Mouse (Mus musculus) stomach, embryonic 14.5 days (tissue): ENCODE data around the gene Cic. TPM values are rescaled to one million over a fixed set of nuclear protein-coding genes. Genes with fewer than 3 reads are reported as not detected.

Experiments used
- ATAC-seq: fragments of 200-750 bp; cut with Nextera tagmentation; 2 replicates; pipeline ENCODE4 v1.8.0; 2017; ENCODE audit warnings: low read depth, moderate TSS enrichment; ENCODE audit not compliant: insufficient number of reproducible peaks, insufficient read depth, low FRiP score
- H3K27ac ChIP-seq: fragments of 300-500 bp; sonication (generic); 2 replicates; pipeline ENCODE4 v1.5.1; 2014; ENCODE audit warnings: mild to moderate bottlenecking, low read length, moderate library complexity, mixed read lengths
- H3K27me3 ChIP-seq: fragments of 300-500 bp; sonication (generic); 2 replicates; pipeline ENCODE4 v1.6.1; 2014; ENCODE audit warnings: low read length, control low read depth, mixed read lengths; ENCODE audit not compliant: control insufficient read depth, insufficient read depth
- H3K36me3 ChIP-seq: fragments of 300-500 bp; sonication (generic); 2 replicates; pipeline ENCODE4 v1.6.1; 2014; ENCODE audit warnings: mild to moderate bottlenecking, control low read depth, low read length, moderate library complexity, mixed read lengths; ENCODE audit not compliant: control insufficient read depth, insufficient read depth
- H3K4me1 ChIP-seq: fragments of 300-500 bp; sonication (generic); 2 replicates; pipeline ENCODE4 v1.6.1; 2014; ENCODE audit warnings: low read length, control low read depth, mixed read lengths; ENCODE audit not compliant: control insufficient read depth, insufficient read depth
- H3K4me2 ChIP-seq: fragments of 300-500 bp; sonication (generic); replicated peaks from 2 replicates; pipeline ENCODE4 v1.6.1; 2014; ENCODE audit warnings: low read depth, low read length, control low read depth
- H3K4me3 ChIP-seq: fragments of 300-500 bp; sonication (generic); 2 replicates; pipeline ENCODE4 v1.5.1; 2014; ENCODE audit warnings: low read depth, low read length, control low read depth
- H3K9ac ChIP-seq: fragments of 300-500 bp; sonication (generic); replicated peaks from 2 replicates; pipeline ENCODE4 v1.6.1; 2014; ENCODE audit warnings: low read depth, mild to moderate bottlenecking, control low read depth, low read length, moderate library complexity, mixed read lengths
- H3K9me3 ChIP-seq: fragments of 300-500 bp; sonication (generic); 2 replicates; pipeline ENCODE4 v1.6.1; 2016; ENCODE audit warnings: low read depth, low read length, control low read depth; ENCODE audit not compliant: control insufficient read depth
- WGBS: fragments of 180-500 bp; shearing (Covaris S2); extraction: QIAGEN DNeasy Blood & Tissue Kit; methylation state at CpG from one replicate; pipeline ENCODE4 v1.1.7; 2014; 5-methylcytosine and 5-hydroxymethylcytosine counted together
- polyA plus RNA-seq: library from polyadenylated mRNA; unstranded; fragments of >200 nt; fragmentation: Nextera tagmentation; extraction: Ambion mirVana; gene quantifications from 2 replicates; pipeline ENCODE4 v1.2.1, GENCODE M21; 2014

Gene Cic
- polyA plus RNA-seq, 1 experiment from 2014 or later, result 51.4 TPM

DNA sequence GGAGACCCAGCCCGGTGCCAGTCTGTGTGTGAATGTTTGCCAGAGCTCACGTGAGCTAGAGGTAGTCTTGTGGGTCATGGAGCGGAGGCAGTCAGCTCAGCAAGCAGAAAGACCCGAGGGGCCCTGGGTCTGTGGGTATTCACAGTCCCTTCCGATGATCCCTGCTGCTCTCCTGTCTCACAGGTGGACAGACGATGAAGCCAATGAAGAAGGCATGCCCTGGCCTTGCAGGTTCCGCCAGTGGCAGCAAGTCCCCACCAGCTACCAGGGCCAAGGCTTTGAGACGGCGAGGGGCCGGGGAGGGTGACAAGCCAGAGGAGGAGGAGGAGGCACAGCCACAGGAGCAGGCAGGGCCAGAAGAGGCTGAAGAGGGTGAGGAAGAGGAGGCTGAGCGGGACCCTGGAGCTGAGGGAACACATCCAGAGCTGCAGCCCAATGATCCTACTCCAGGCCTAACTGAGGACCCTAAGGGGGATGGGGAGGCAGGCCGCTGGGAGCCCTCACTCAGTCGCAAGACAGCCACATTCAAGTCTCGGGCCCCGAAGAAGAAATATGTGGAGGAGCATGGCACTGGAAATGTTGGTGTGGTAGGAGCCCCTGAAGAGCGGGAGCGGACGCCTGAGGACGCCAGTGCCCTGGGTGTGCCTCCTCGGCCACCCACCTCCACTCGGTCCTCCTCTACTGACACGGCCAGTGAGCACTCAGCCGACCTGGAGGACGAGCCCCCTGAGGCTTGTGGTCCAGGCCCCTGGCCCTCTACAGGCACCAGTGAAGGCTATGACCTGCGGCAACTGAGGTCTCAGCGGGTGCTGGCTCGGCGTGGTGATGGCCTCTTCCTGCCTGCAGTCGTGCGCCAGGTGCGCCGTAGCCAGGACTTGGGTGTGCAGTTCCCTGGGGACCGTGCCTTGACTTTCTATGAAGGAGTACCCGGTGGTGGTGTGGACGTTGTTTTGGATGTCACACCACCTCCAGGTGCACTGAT lies 3.4 kb downstream of the Cic start:
- 90% methylated on average over 35 of the region's 35 CpGs for WGBS
- Histone ChIP-seq H3K36me3 (peaks cover 17% of the 10 kb centered on the region), H3K9ac (no peak overlapping the region), H3K27me3 (no peaks in the 10 kb centered on the region), H3K9me3 (no peaks in the 10 kb centered on the region), H3K27ac (no peak overlapping the region), H3K4me1 (peaks cover 23% of the 10 kb centered on the region), H3K4me3 (no peak overlapping the region), H3K4me2 (no peak overlapping the region)
- ATAC-seq, result no peak

DNA sequence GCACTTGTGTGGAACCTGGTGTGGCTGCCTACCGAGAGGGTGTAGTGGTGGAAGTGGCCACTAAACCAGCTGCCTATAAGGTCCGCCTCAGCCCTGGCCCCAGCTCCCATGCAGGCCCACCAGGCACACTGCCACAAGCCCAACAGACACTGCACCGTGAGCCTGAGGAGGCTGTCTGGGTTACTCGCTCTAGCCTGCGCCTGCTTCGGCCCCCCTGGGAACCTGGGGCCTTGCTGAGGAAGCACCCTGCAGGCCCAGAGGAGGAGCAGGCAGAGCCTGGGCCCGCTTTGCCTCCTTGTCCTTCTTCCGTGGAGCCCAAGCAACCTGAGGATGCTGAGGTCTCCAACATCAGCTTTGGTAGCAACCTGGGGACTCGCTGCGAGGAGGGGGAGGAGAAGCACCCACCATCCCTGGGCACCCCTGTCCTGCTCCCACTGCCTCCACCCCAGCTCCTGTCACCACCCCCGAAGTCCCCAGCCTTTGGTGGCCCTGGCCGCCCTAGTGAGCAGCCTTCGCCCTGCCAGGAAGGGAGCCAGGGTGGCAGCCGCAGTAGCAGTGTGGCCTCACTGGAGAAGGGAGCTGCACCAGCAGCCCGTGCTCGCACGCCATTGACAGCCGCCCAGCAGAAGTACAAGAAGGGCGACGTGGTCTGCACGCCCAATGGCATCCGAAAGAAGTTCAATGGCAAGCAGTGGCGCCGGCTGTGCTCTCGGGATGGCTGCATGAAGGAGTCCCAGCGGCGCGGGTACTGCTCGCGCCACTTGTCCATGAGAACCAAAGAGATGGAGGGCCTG lies 4.3 kb downstream of the Cic start:
- Histone ChIP-seq H3K9me3 (no peaks in the 10 kb centered on the region), H3K4me2 (no peak overlapping the region), H3K9ac (no peak overlapping the region), H3K27me3 (no peaks in the 10 kb centered on the region), H3K4me3 (no peak overlapping the region), H3K4me1 (peaks cover 30% of the 10 kb centered on the region), H3K36me3 (peaks cover 17% of the 10 kb centered on the region), H3K27ac (no peak overlapping the region)
- no peak for ATAC-seq
- 87% methylated on average over 30 of the region's 30 CpGs for WGBS

DNA sequence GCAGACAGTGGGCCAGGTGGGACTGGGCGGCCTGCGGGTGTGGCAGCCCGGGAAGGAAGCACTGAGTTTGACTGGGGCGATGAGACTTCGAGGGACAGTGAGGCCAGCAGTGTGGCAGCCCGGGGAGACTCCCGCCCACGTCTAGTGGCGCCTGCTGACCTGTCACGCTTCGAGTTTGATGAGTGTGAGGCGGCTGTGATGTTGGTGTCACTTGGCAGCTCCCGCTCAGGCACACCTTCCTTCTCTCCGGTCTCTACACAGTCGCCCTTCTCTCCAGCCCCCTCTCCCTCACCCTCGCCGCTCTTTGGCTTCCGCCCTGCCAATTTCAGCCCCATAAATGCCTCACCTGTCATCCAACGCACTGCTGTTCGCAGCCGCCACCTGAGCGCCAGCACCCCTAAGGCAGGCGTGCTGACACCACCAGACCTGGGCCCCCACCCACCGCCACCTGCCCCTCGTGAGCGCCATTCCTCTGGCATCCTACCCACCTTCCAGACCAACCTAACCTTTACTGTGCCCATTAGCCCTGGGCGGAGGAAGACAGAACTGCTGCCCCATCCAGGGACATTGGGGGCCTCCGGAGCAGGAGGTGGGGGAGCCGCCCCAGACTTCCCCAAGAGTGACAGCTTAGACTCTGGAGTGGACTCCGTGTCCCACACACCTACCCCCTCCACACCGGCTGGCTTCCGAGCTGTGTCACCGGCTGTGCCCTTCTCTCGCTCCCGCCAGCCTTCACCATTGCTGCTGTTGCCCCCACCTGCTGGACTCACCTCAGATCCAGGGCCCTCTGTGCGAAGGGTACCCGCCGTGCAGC lies 5.1 kb downstream of the Cic start:
- H3K27ac ChIP-seq, result no peak overlapping the region
- no peaks in the 10 kb centered on the region for H3K27me3 ChIP-seq
- 86% methylated on average over 38 of the region's 38 CpGs for WGBS
- H3K36me3 ChIP-seq, result peaks cover 17% of the 10 kb centered on the region
- H3K9me3 ChIP-seq, result no peaks in the 10 kb centered on the region
- no peak for ATAC-seq
- H3K4me3 ChIP-seq, result no peak overlapping the region
- peaks cover 37% of the 10 kb centered on the region for H3K4me1 ChIP-seq
- H3K9ac ChIP-seq, result no peak overlapping the region
- no peak overlapping the region for H3K4me2 ChIP-seq

DNA sequence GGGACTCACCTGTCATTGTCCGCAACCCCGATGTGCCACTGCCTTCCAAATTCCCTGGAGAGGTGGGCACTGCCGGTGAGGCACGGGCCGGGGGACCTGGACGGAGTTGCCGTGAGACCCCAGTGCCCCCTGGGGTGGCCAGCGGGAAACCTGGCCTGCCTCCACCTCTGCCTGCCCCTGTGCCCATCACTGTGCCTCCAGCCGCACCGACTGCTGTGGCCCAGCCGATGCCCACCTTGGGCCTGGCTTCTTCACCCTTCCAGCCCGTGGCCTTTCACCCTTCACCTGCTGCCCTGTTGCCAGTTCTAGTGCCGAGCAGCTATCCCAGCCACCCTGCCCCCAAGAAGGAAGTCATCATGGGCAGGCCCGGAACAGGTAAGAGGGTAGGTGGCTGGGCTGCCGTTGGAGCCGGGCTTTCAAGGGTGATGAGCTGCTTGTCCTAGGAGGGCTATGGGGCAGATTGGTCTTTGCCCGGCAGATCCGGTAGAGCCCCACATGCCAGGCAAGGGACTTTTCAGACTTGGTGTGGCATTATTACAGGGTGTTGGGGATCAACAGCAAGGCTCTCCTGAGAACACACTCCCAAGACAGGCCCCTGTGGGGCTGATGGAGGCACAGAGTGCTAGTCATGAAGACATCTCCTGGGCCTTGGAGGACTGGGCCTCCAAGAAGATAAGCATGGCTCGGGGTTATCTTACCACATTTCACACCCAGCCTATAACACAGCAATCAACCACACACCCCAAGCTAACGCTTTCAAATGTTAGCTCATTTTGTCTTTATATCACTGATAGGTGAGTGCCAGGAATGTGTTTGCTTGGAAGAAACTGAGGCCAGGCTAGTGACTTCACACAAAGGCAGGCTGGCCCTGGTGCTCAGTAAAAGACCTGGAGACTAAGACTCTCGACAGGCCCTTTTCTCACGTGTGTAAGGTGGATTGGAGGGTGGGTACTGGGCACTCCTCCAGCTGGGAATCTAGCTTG lies 6.0 kb downstream of the Cic start:
- Histone ChIP-seq H3K27me3 (no peaks in the 10 kb centered on the region), H3K4me3 (no peak overlapping the region), H3K27ac (no peak overlapping the region), H3K4me1 (peaks cover 41% of the 10 kb centered on the region), H3K9me3 (no peaks in the 10 kb centered on the region), H3K36me3 (peaks cover 17% of the 10 kb centered on the region), H3K9ac (no peak overlapping the region), H3K4me2 (no peak overlapping the region)
- WGBS, result 87% methylated on average over 22 of the region's 22 CpGs
- ATAC-seq, result no peak

DNA sequence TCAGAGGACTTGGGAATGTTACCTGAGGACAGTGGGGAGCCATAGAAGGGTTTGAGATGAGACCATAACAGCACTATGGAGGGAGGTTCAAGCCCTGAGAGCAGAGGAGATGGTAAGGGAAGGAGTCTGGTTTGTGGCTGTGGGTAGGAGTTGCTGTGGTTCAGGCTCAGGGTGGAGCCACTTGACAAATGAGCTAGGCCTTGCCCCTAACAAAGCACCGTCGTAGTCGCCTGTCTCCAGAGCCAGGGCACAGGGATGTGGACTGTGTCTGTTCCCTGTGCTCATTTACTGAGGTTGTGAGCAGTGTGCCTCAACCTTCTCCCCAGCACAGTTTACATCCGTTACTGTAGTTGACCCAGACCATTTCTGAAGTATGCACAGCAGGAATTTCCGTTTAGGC lies 7.1 kb downstream of the Cic start:
- no peak overlapping the region for H3K4me2 ChIP-seq
- H3K27me3 ChIP-seq, result no peaks in the 10 kb centered on the region
- H3K36me3 ChIP-seq, result peaks cover 17% of the 10 kb centered on the region
- ATAC-seq, result no peak
- peaks cover 33% of the 10 kb centered on the region for H3K4me1 ChIP-seq
- no peak overlapping the region for H3K4me3 ChIP-seq
- no peak overlapping the region for H3K27ac ChIP-seq
- 27% methylated on average over 5 of the region's 5 CpGs for WGBS
- no peak overlapping the region for H3K9ac ChIP-seq
- no peaks in the 10 kb centered on the region for H3K9me3 ChIP-seq

DNA sequence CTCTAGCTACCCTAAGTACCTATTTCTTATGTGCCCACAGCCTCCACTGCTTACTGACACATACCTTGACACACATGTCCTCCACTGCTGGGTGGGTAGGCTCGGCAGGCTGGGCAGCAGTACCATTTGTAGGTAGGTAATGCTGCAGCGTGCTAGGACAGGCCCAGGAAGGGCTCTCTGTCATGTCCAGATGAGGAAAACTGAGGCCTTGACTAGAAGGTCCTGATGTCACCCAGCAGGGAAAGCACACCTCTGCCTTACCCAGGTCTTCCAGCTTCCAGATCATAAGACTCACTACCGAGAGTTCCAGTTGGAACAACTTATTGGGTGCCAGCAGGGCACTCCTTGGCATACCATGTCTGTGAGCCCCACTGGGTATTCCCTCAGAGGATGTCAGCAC lies 7.5 kb downstream of the Cic start:
- Histone ChIP-seq H3K9ac (no peak overlapping the region), H3K27ac (peak overlapping the region; percentile 99; the same call in 1 of the 2 replicates), H3K4me3 (no peak overlapping the region)

DNA sequence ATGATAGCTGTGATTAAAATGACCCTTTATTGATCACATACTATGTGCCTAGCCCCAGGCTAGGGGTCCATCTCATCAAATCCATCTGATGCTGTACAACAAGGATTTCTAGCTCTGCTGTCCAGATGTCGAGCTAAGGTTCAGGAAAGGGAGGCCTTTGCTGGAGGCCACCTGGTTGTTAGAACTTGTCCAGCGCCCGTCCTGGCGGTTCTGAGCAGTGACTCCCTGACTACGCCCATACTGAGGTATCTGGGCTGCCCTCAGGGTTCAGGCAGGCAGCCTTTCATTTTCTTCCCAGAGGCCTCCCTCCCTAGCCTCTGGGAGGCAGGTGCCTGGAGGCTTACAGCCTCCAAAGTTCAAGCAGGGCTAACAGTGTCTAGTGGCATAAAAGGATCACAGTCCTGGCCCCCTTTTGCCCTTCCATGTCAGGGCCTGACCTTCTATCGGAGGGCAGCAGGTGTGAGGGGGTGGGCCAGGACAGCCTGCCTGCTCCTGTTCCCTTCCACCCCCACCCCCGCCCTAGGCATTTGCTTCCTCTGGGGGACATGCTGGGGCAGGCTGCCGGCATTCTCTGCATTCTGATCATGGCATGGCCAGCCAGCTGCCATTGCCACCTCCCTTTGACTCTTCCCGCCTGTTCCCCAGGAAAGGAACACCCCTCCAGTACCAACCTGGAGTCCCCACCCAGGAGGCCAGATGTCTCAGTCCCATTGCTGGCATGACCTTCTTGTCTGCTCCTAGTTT lies 8.2 kb downstream of the Cic start:
- H3K4me2 ChIP-seq, result no peak overlapping the region
- no peak overlapping the region for H3K4me3 ChIP-seq
- ATAC-seq, result no peak
- WGBS, result 48% methylated on average over 9 of the region's 9 CpGs
- peak overlapping the region; percentile 99 for H3K27ac ChIP-seq
- H3K9me3 ChIP-seq, result no peaks in the 10 kb centered on the region
- no peak overlapping the region for H3K9ac ChIP-seq
- no peaks in the 10 kb centered on the region for H3K27me3 ChIP-seq
- peaks cover 17% of the 10 kb centered on the region for H3K36me3 ChIP-seq
- H3K4me1 ChIP-seq, result peaks cover 40% of the 10 kb centered on the region

More for the DNA sequence above, 7.5 kb downstream of the Cic start:
- Histone ChIP-seq H3K4me1 (peaks cover 33% of the 10 kb centered on the region), H3K27me3 (no peaks in the 10 kb centered on the region), H3K9me3 (no peaks in the 10 kb centered on the region), H3K4me2 (no peak overlapping the region), H3K36me3 (peaks cover 17% of the 10 kb centered on the region)
- 78% methylated on average over 3 of the region's 3 CpGs for WGBS
- ATAC-seq, result no peak
